Mouse (Mus musculus) megakaryocyte, embryonic 14.5 days (primary cell): Measurements from ENCODE around the gene Stk11. TPM values are rescaled to one million over a fixed set of nuclear protein-coding genes. Genes with fewer than 3 reads are reported as not detected.

Experiments used
- H3K27me3 ChIP-seq: replicated peaks from 2 replicates; pipeline ENCODE3; 2012; ENCODE audit warnings: inconsistent platforms
- H3K36me3 ChIP-seq: replicated peaks from 2 replicates; pipeline ENCODE3; 2012; ENCODE audit warnings: low read length, inconsistent platforms, mixed read lengths
- H3K4me1 ChIP-seq: 2 replicates; pipeline ENCODE4 v1.6.1; 2012; ENCODE audit warnings: inconsistent platforms
- H3K4me3 ChIP-seq: replicated peaks from 2 replicates; pipeline ENCODE3; 2012; ENCODE audit warnings: moderate library complexity, mild to moderate bottlenecking, inconsistent platforms
- H3K9me3 ChIP-seq: 2 replicates; pipeline ENCODE4 v1.6.1; 2012; ENCODE audit warnings: inconsistent platforms
- FLI1 ChIP-seq: IDR thresholded peaks from 2 replicates; pipeline ENCODE4 v1.6.1; 2012; ENCODE audit warnings: low read length, inconsistent platforms, mixed read lengths
- GATA1 ChIP-seq: IDR thresholded peaks from 3 replicates; pipeline ENCODE4 v1.6.1; 2012; ENCODE audit warnings: mixed read lengths, low read length, inconsistent platforms, borderline replicate concordance
- polyA plus RNA-seq: library from polyadenylated mRNA; stranded (reverse); fragments of >175 nt; gene quantifications from 2 replicates; pipeline ENCODE4 v1.2.3, GENCODE M21; 2012; ENCODE audit warnings: low replicate concordance; ENCODE audit not compliant: insufficient read depth

Gene Stk11
- polyA plus RNA-seq, 1 experiment: 200 TPM

GRCm38 (mm10) chr10:80107678-80108077 lies 7.9 kb upstream of the Stk11 start:
- Histone ChIP-seq H3K4me1 (peaks cover 66% of the 10 kb centered on the region), H3K4me3 (no peak overlapping the region), H3K9me3 (no peaks in the 10 kb centered on the region), H3K36me3 (no peaks in the 10 kb centered on the region), H3K27me3 (no peaks in the 10 kb centered on the region)
- TF ChIP-seq GATA1 (no peak), FLI1 (no peak)

DNA sequence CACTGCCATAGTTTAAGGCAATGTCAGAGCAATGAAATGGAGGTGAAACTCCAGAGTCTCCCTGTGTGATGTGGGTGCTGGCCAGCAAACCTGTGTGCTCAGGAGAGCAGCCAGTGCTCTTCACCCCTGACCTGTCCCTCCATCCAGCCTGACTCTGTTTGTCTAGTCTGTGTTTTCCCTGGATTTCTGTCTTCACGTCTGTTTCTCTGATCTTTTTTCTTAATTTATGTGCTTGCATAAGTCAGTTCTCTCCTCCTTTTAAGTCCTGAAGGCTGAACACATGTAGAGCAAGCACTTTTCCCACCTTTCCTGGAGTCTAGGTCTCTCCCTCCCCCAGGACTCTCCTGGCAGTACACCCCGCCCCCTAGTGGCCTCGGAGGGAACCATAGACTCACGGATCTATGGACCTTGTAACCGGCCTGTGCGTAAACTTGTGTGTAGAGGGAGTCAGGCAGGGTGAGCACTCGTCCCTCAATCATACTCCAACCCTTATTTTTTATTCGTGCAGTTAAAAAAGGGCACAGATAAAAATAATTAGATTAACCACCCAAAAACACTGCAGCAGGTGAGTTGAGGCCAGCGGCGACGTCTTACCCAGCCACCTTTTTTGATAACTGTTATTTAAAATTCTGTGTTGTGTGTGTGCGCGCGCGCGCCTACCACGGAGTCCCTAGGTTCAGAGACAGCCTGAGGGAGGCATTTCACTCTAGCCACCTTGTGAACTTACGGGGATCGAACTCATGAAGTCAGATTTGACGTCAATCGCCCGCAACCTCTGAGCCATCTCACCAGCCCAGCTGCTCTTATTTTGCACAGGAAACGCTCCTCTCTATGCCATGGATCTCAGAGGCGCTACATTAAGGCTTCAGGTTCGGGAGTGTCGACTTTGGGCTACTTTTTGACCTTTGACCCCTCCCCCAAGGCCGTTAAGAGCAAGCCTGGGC lies 990 bp upstream of the Stk11 start:
- TF ChIP-seq FLI1: no peak
- Histone ChIP-seq H3K4me1 (peaks cover 58% of the 10 kb centered on the region), H3K4me3 (peak overlapping the region; percentile 100), H3K9me3 (no peaks in the 10 kb centered on the region), H3K27me3 (no peaks in the 10 kb centered on the region), H3K36me3 (peaks cover 32% of the 10 kb centered on the region)

DNA sequence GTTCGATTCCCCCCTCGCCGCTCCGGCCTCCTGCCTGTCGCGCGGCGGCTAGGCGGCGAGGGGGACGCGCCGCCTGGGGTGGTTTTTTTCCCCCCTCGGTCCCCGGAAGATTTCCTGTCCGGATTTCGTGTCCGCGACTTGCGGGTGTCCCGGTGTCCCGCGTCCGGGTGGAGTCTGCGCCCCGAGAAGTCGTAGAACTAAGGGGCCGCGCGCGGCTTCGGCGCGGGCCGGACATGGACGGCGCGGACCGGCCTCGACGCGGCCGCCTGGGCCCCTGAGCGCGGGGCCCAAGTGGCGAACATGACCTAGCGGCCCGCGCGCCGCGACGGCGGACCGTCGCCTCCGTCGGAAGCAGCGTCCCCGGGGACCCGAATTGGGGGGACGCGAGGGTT lies 337 bp downstream of the Stk11 start:
- no peak for TF ChIP-seq FLI1
- no peak for TF ChIP-seq GATA1
- H3K9me3 ChIP-seq: no peaks in the 10 kb centered on the region
- H3K4me3 ChIP-seq: peak overlapping the region; percentile 100
- H3K4me1 ChIP-seq: peaks cover 62% of the 10 kb centered on the region
- H3K27me3 ChIP-seq: no peaks in the 10 kb centered on the region
- peaks cover 45% of the 10 kb centered on the region for H3K36me3 ChIP-seq

GRCm38 (mm10) chr10:80116563-80116926 lies 942 bp downstream of the Stk11 start:
- no peaks in the 10 kb centered on the region for H3K9me3 ChIP-seq
- H3K36me3 ChIP-seq: peaks cover 51% of the 10 kb centered on the region
- no peaks in the 10 kb centered on the region for H3K27me3 ChIP-seq
- H3K4me1 ChIP-seq: peaks cover 64% of the 10 kb centered on the region
- TF ChIP-seq FLI1 (no peak), GATA1 (no peak)
- H3K4me3 ChIP-seq: peak overlapping the region; percentile 100

DNA sequence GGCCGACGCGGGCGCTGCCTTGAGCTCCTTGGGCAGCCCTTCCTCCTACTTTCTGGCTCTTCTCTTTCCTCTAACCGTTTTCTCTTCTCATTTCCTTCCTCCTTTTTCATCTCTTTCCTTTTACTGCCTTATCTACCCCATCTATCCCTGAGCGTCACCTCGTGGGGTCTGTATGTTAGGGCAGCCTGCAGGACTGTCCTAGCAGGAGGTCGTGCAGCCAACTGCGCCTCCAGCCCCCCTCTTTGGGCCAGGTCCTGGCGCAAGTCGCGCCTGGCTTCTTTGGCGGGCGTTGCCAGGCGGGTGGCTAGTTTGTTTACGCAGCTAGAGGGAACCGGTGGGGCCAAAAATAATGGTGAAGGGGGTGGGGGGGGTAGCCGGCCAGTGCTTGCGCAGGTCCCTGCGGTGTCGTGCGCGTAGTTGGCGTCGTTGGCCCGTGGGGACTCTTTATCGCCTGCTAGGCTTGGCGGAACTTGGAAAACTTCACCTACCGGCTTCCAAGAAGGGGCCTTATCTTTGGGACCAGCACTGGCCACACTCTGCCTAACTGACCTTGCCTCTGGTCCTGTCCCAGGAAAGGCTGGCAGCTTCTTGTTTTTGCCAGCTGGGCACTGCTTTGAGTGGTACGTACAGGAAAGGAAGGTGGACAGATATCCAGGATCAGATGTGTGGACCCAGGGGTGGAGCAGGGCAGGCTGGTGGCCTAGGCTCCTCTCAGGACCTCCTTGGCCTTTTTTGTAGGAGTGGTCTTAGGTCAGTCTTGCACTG lies 1.5 kb downstream of the Stk11 start:
- H3K4me3 ChIP-seq: peak overlapping the region; percentile 100
- TF ChIP-seq GATA1 (no peak), FLI1 (no peak)
- H3K27me3 ChIP-seq: no peaks in the 10 kb centered on the region
- H3K4me1 ChIP-seq: peaks cover 69% of the 10 kb centered on the region
- H3K9me3 ChIP-seq: no peaks in the 10 kb centered on the region
- peaks cover 56% of the 10 kb centered on the region for H3K36me3 ChIP-seq

GRCm38 (mm10) chr10:80117736-80118135 lies 2.1 kb downstream of the Stk11 start:
- Histone ChIP-seq H3K9me3 (no peaks in the 10 kb centered on the region), H3K4me3 (peak overlapping the region; percentile 100), H3K27me3 (no peaks in the 10 kb centered on the region), H3K36me3 (peaks cover 61% of the 10 kb centered on the region), H3K4me1 (peaks cover 71% of the 10 kb centered on the region)
- TF ChIP-seq GATA1: no peak
- TF ChIP-seq FLI1: no peak

GRCm38 (mm10) chr10:80118552-80118951 lies 2.9 kb downstream of the Stk11 start:
- H3K36me3 ChIP-seq: peaks cover 69% of the 10 kb centered on the region
- H3K4me1 ChIP-seq: peaks cover 74% of the 10 kb centered on the region
- TF ChIP-seq FLI1 (no peak), GATA1 (no peak)
- peak overlapping the region; percentile 100 for H3K4me3 ChIP-seq
- H3K27me3 ChIP-seq: no peaks in the 10 kb centered on the region
- H3K9me3 ChIP-seq: no peaks in the 10 kb centered on the region

DNA sequence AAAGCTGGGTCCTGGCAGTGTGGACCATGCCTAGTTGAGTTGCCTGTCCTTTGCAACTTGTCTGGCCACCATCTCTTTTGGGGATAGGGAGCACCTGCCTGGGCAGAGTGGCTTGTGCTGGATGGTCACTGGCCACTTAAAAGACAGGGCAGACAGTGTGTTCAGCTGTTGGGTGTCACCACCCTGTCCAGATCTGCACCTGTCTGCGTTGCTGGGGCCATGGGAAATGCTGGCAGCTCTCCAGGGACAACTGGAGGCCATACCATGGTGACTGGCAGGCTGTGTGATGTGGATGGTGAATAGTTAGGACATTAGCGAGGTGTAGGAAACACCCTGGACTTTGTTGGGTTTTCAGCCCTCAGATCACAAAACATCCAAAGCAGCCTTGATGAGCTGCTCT lies 4.5 kb downstream of the Stk11 start:
- H3K9me3 ChIP-seq: no peaks in the 10 kb centered on the region
- no peaks in the 10 kb centered on the region for H3K27me3 ChIP-seq
- H3K4me3 ChIP-seq: peak overlapping the region; percentile 80
- H3K4me1 ChIP-seq: peaks cover 75% of the 10 kb centered on the region
- TF ChIP-seq GATA1 (no peak), FLI1 (no peak)
- peaks cover 85% of the 10 kb centered on the region for H3K36me3 ChIP-seq

GRCm38 (mm10) chr10:80121639-80122038 lies 6.0 kb downstream of the Stk11 start:
- H3K36me3 ChIP-seq: peaks cover 98% of the 10 kb centered on the region
- TF ChIP-seq GATA1: no peak
- TF ChIP-seq FLI1: no peak
- H3K4me3 ChIP-seq: peak overlapping the region; percentile 51
- H3K4me1 ChIP-seq: peaks cover 89% of the 10 kb centered on the region
- H3K27me3 ChIP-seq: no peaks in the 10 kb centered on the region
- no peaks in the 10 kb centered on the region for H3K9me3 ChIP-seq
